Mouse (Mus musculus) thymus, adult 2 months (tissue): ENCODE data around the gene Sox6.

Experiments used
- CTCF ChIP-seq: fragments of 200-500 bp; IDR thresholded peaks from 2 replicates; pipeline ENCODE4 v1.5.1; 2012; ENCODE audit warnings: mild to moderate bottlenecking, control low read depth, low read length, moderate library complexity, borderline replicate concordance; ENCODE audit not compliant: control insufficient read depth, poor library complexity, insufficient read depth; ENCODE audit errors: extremely low read depth
- POLR2A ChIP-seq: fragments of 200-500 bp; IDR thresholded peaks from 2 replicates; pipeline ENCODE4 v1.6.1; 2012; ENCODE audit warnings: mild to moderate bottlenecking, low read length, control low read depth, moderate library complexity; ENCODE audit not compliant: control insufficient read depth, poor library complexity, insufficient read depth; ENCODE audit errors: extremely low read depth

DNA sequence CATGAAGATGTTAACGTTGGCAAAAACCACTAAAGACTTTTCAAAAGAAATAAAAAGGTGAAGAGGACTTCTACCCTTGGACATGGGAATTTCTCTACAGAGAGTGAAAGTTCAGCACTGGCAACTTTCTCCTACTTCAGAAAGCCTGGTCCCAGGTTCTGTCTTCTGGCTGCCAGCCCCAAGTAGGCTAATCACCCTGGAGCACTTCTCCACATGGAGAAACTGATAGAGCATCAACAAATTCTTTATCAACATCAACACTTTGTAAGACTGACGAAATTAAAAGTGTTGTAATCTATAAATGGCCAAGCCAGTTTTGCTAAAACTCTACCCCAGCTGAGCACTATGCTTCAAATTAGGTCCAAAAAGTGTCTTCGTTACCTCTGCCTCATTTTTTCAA lies 193.7 kb downstream of the Sox6 start:
- TF ChIP-seq CTCF (no peak), POLR2A (no peak)
